Mouse (Mus musculus) heart, adult 2 months (tissue): ENCODE data around the gene Shroom3.

Source experiments
- CTCF ChIP-seq: fragments of 200-600 bp; IDR thresholded peaks from 2 replicates; pipeline ENCODE4 v1.8.1; 2022; ENCODE audit warnings: antibody characterized with exemption, mild to moderate bottlenecking, moderate library complexity
- EP300 ChIP-seq: fragments of 200-500 bp; IDR thresholded peaks from 2 replicates; pipeline ENCODE4 v1.6.1; 2011; ENCODE audit warnings: low read depth, low read length, control low read depth; ENCODE audit not compliant: insufficient read depth
- POLR2A ChIP-seq: fragments of 200-500 bp; IDR thresholded peaks from 2 replicates; pipeline ENCODE4 v1.6.1; 2011; ENCODE audit warnings: mild to moderate bottlenecking, low read depth, low read length, control low read depth; ENCODE audit not compliant: insufficient read depth

GRCm38 (mm10) chr5:92763546-92763952 lies 80.3 kb downstream of the Shroom3 start:
- TF ChIP-seq EP300 (no peak), CTCF (no peak), POLR2A (no peak)
